Mouse (Mus musculus) limb, embryonic 14.5 days (tissue): ENCODE data around the gene Slc27a1. TPM values are rescaled to one million over a fixed set of nuclear protein-coding genes. Genes with fewer than 3 reads are reported as not detected.

Source experiments
- ATAC-seq: fragments of 200-750 bp; cut with Nextera tagmentation; 2 replicates; pipeline ENCODE4 v1.8.0; 2017; ENCODE audit warnings: low read depth, moderate number of reproducible peaks, moderate TSS enrichment; ENCODE audit not compliant: low FRiP score
- DNase-seq: peaks from one replicate; pipeline ENCODE4 v3.0.0-alpha.2; 2015; ENCODE audit warnings: low spot score
- H3K27ac ChIP-seq: fragments of 300-500 bp; sonication (generic); replicated peaks from 2 replicates; pipeline ENCODE4 v1.5.1; 2014; ENCODE audit warnings: low read depth, mild to moderate bottlenecking, low read length, moderate library complexity, mixed read lengths
- H3K27me3 ChIP-seq: fragments of 300-500 bp; sonication (generic); 2 replicates; pipeline ENCODE4 v1.6.1; 2014; ENCODE audit warnings: low read length, mixed read lengths; ENCODE audit not compliant: control insufficient read depth, insufficient read depth
- H3K36me3 ChIP-seq: fragments of 300-500 bp; sonication (generic); 2 replicates; pipeline ENCODE4 v1.6.1; 2014; ENCODE audit warnings: mild to moderate bottlenecking, low read length, moderate library complexity, mixed read lengths; ENCODE audit not compliant: control insufficient read depth, insufficient read depth
- H3K4me1 ChIP-seq: fragments of 300-500 bp; sonication (generic); 2 replicates; pipeline ENCODE4 v1.6.1; 2014; ENCODE audit warnings: antibody characterized with exemption, low read length, mixed read lengths; ENCODE audit not compliant: control insufficient read depth, insufficient read depth
- H3K4me2 ChIP-seq: fragments of 300-500 bp; sonication (generic); replicated peaks from 2 replicates; pipeline ENCODE4 v1.6.1; 2014; ENCODE audit warnings: low read depth, mild to moderate bottlenecking, low read length, moderate library complexity; ENCODE audit not compliant: severe bottlenecking
- H3K4me3 ChIP-seq: fragments of 300-500 bp; sonication (generic); replicated peaks from 2 replicates; pipeline ENCODE4 v1.5.1; 2014; ENCODE audit warnings: low read length
- H3K9ac ChIP-seq: fragments of 300-500 bp; sonication (generic); 2 replicates; pipeline ENCODE4 v1.6.1; 2014; ENCODE audit warnings: mild to moderate bottlenecking, low read depth, low read length, moderate library complexity; ENCODE audit not compliant: severe bottlenecking
- H3K9me3 ChIP-seq: fragments of 300-500 bp; sonication (generic); 2 replicates; pipeline ENCODE4 v1.6.1; 2016; ENCODE audit warnings: low read length; ENCODE audit not compliant: control insufficient read depth
- POLR2A ChIP-seq: fragments of 200-500 bp; IDR thresholded peaks from 2 replicates; pipeline ENCODE4 v1.8.0; 2012; ENCODE audit warnings: inconsistent platforms, mild to moderate bottlenecking, moderate library complexity, borderline replicate concordance; ENCODE audit not compliant: insufficient read depth, insufficient read length; ENCODE audit errors: extremely low read depth
- WGBS: fragments of 180-500 bp; shearing (Covaris S2); extraction: QIAGEN DNeasy Blood & Tissue Kit; methylation state at CpG from one replicate; pipeline ENCODE4 v1.1.7; 2014; 5-methylcytosine and 5-hydroxymethylcytosine counted together
- polyA plus RNA-seq, 2 experiments: library from polyadenylated mRNA; depleted of rRNA in 1 of 2; stranded (reverse) in 1 of 2; unstranded in 1 of 2; fragments of >200 nt; fragmentation: Nextera tagmentation in 1 of 2; extraction: Ambion mirVana in 1 of 2; gene quantifications; 2 replicates each; pipeline versions ENCODE4 v1.2.1 to v1.2.3; 2012 to 2014

Gene Slc27a1
- polyA plus RNA-seq, 2 experiments: 24.3 to 87.8 TPM

- no peak overlapping the region for H3K9ac ChIP-seq
- no peak for TF ChIP-seq POLR2A
- ATAC-seq: no peak
Measured at GRCm38 (mm10) chr8:71550754-71551153, 17.9 kb upstream of the Slc27a1 start.

GRCm38 (mm10) chr8:71552770-71553169 is 15.9 kb upstream of the Slc27a1 start:
- no peak overlapping the region for H3K4me2 ChIP-seq
- H3K27ac ChIP-seq: no peak overlapping the region
- H3K9me3 ChIP-seq: no peaks in the 10 kb centered on the region
- peaks cover 20% of the 10 kb centered on the region for H3K27me3 ChIP-seq
- no peak overlapping the region for H3K4me3 ChIP-seq
- H3K4me1 ChIP-seq: no peaks in the 10 kb centered on the region
- ATAC-seq (no peak), DNase-seq (no peak)
- no peak overlapping the region for H3K9ac ChIP-seq
- TF ChIP-seq POLR2A: no peak
- WGBS: 50% methylated on average over 6 of the region's 6 CpGs
- H3K36me3 ChIP-seq: peaks cover 10% of the 10 kb centered on the region

More at GRCm38 (mm10) chr8:71550754-71551153, 17.9 kb upstream of the Slc27a1 start:
- 64% methylated on average over 7 of the region's 7 CpGs for WGBS
- DNase-seq: no peak
- no peak overlapping the region for H3K4me2 ChIP-seq
- H3K4me1 ChIP-seq: no peaks in the 10 kb centered on the region
- H3K27me3 ChIP-seq: 0 out of 2 replicates have a peak, but pooled peaks cover under 1% of the 10 kb centered on the region
- H3K4me3 ChIP-seq: no peak overlapping the region
- no peaks in the 10 kb centered on the region for H3K9me3 ChIP-seq
- H3K36me3 ChIP-seq: peaks cover 27% of the 10 kb centered on the region
- H3K27ac ChIP-seq: no peak overlapping the region

GRCm38 (mm10) chr8:71554001-71554400 is 14.7 kb upstream of the Slc27a1 start:
- 70% methylated on average over 6 of the region's 6 CpGs for WGBS
- Histone ChIP-seq H3K27ac (no peak overlapping the region), H3K4me3 (no peak overlapping the region), H3K9ac (no peak overlapping the region), H3K27me3 (peaks cover 32% of the 10 kb centered on the region), H3K4me1 (no peaks in the 10 kb centered on the region), H3K9me3 (no peaks in the 10 kb centered on the region), H3K4me2 (no peak overlapping the region), H3K36me3 (no peaks in the 10 kb centered on the region)
- ATAC-seq (no peak), DNase-seq (no peak)
- TF ChIP-seq POLR2A: no peak

DNA sequence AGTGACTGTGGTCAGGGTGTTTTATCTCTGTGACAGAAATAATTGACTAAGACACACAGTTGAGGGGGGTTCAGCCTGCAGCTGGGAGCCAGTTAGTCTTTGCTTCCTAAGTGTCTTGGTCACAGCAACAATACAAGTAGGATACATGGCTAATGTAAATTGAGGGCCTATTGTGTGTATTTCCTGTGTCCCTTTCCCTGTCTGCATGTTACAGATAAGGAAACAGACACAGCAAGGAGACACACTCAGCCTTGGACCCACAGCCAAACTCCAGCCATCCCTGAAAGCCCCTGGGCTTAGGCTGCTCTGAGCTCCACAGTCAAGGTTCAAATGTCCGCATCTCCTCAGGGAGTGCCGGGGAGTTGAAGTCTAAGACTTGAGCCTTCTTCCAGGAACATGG is 14.0 kb upstream of the Slc27a1 start:
- no peak overlapping the region for H3K4me2 ChIP-seq
- no peak overlapping the region for H3K9ac ChIP-seq
- 92% methylated on average over 2 of the region's 2 CpGs for WGBS
- DNase-seq (no peak), ATAC-seq (no peak)
- no peak overlapping the region for H3K4me3 ChIP-seq
- H3K27ac ChIP-seq: no peak overlapping the region
- H3K27me3 ChIP-seq: peaks cover 38% of the 10 kb centered on the region
- no peaks in the 10 kb centered on the region for H3K9me3 ChIP-seq
- H3K4me1 ChIP-seq: no peaks in the 10 kb centered on the region
- TF ChIP-seq POLR2A: no peak
- no peaks in the 10 kb centered on the region for H3K36me3 ChIP-seq

DNA sequence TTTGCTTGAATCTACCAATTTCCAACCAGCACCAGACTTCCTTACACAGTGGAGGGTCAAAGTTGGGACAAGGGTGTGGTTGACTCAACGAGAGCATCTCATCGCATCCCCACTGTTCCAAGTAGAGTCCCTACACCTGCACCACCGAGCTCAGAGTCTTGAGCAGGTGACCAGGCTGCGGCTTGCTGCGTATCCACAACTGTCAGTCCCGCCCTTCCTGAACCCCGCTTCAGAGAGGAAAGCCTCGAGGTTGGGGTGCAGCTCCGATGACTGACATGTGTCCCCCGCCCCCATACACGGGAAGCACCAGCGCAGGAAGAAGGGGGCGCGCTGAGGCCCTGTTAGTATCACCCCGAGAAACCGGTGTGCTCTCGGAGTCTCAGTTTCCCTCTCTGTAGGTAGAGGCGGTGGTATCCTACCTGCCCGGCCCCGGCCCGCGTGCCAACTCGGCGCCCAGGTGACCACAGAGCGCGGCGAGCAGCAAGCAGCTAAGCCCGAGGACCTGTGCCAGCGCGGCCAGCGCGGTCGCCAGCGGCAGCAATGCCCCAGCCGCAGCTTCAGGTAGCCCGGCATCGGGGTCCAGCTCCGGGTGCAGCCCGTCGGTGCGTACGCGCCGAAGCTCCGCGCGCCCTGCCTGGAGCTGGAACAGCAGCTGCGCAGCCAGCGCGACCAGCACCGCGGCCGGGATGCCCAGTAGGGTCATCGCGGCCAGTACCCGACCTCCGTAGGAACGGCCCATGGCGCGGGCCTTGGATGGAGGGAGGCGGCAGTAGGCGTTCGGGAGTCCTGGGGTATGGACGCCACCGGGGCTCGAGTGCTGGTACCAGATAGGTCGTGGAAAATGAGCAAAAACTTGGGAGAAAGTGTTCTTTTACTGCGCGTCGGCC is 10.4 kb upstream of the Slc27a1 start, which contains the start of gene Tmem221:
Gene Tmem221 (minus strand): TSS at position 801 of the 887 bp plus-strand sequence.
- Histone ChIP-seq H3K9me3 (no peaks in the 10 kb centered on the region), H3K4me2 (peak within 1 kb of the TSS; percentile 50), H3K27me3 (peaks cover 74% of the 10 kb centered on the region), H3K9ac (peak within 1 kb of the TSS; percentile 40; the same call in 1 of the 2 replicates), H3K36me3 (no peaks in the 10 kb centered on the region), H3K4me1 (peaks cover 6% of the 10 kb centered on the region), H3K4me3 (peak within 1 kb of the TSS; percentile 36), H3K27ac (no peak within 1 kb of the TSS)
- 5% methylated on average over 68 of the region's 70 CpGs for WGBS
- no peak for DNase-seq
- TF ChIP-seq POLR2A: no peak
- peak; percentile 18; the same call in 1 of the 2 replicates for ATAC-seq
